Mouse (Mus musculus): ENCODE measurements at regions not wholly inside any gene's neighbourhood (a gene's known extent, or its start where the extent isn't known, plus 50 kb on each side); places are given as distances from the start of the nearest gene placed in this dataset.

- peak; percentile 29 for DNase-seq (ENCODE audit: low spot score)
These were observed 174.4 kb upstream of the Klf12 start for GRCm38 (mm10) chr14:100458727-100459447.

GRCm38 (mm10) chr14:100457870-100458726, 173.6 kb upstream of the Klf12 start:
- DNase-seq (ENCODE audit: low spot score) = no peak

GRCm38 (mm10) chr14:100446130-100446529, 161.7 kb upstream of the Klf12 start:
- DNase-seq (ENCODE audit: low spot score) = no peak

GRCm38 (mm10) chr14:100444848-100445247, 160.4 kb upstream of the Klf12 start:
- no peak for DNase-seq (ENCODE audit: low spot score)

DNA sequence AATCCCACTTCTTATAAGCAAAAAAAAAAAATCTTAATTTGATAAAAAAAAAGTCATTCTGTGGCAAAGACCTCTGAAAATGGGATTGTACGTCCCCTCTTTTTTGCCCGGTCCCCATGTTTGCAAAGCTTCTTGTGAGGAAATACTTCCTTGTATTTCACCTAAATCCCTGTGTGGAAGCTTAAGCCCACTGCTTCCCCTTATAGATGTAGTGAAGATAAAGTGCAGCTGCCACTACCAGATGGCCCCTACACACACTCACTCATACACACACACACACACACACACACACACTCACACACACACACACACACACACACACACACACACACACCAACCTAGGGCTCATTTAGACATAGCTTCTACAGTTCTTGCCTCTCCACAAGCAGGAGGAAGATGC, 159.6 kb upstream of the Klf12 start:
- DNase-seq (ENCODE audit: low spot score) = no peak

- DNase-seq (ENCODE audit: low spot score) = no peak
These were observed 153.1 kb upstream of the Klf12 start for GRCm38 (mm10) chr14:100437552-100437951.

DNA sequence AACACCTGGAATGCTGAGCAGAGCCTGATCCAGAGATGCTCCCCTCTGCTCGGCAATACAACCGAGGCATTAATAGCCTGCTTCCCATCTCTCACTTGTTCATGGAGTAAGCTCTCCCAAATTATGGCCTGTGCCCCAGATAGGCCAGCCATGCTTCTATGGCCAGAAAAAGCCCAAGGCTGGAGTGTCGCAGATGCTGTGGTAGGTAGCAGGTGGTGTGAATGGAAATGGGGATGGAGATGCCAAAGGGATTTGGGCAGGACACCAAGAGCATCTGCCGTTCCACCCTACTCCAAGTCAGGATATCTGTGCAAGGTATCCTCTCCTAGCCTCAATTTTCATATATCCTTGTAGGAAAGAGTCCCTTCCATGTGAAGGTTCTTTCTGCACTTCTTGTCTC, 145.2 kb upstream of the Klf12 start:
- DNase-seq (ENCODE audit: low spot score) = no peak

DNA sequence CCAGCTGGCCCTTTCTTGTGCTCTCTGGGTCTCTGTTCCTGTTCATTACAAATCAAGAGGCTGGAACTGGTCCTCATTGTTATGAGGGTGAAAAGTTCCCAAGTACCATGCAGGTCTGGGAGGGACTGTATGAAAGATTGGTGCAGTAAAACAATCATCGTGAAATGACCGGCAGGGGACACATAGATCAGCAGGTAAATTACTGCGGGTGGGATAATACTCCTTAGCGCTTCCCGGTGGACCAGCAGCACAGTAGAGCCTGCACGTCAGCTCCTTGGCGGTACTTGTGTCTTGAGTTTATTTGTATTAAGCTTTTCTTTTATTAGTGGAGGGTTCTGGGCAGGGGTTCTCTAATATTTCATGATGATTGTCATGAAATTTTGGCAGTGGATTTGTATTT, 141.9 kb upstream of the Klf12 start:
- DNase-seq (ENCODE audit: low spot score) = no peak

GRCm38 (mm10) chr14:100423790-100424189, 139.3 kb upstream of the Klf12 start:
- no peak for DNase-seq (ENCODE audit: low spot score)

GRCm38 (mm10) chr14:100421666-100422065, 137.2 kb upstream of the Klf12 start:
- DNase-seq (ENCODE audit: low spot score) = no peak

- DNase-seq (ENCODE audit: low spot score) = no peak
These were observed 130.6 kb upstream of the Klf12 start for GRCm38 (mm10) chr14:100415099-100415498.

- DNase-seq (ENCODE audit: low spot score) = no peak
These were observed 127.7 kb upstream of the Klf12 start for GRCm38 (mm10) chr14:100412211-100412610.

GRCm38 (mm10) chr14:100397191-100397590, 112.7 kb upstream of the Klf12 start:
- DNase-seq (ENCODE audit: low spot score) = no peak

GRCm38 (mm10) chr14:100375218-100375983, 90.9 kb upstream of the Klf12 start:
- no peak for DNase-seq (ENCODE audit: low spot score)

- no peak for DNase-seq (ENCODE audit: low spot score)
These were observed 90.2 kb upstream of the Klf12 start for GRCm38 (mm10) chr14:100374494-100375217.

DNA sequence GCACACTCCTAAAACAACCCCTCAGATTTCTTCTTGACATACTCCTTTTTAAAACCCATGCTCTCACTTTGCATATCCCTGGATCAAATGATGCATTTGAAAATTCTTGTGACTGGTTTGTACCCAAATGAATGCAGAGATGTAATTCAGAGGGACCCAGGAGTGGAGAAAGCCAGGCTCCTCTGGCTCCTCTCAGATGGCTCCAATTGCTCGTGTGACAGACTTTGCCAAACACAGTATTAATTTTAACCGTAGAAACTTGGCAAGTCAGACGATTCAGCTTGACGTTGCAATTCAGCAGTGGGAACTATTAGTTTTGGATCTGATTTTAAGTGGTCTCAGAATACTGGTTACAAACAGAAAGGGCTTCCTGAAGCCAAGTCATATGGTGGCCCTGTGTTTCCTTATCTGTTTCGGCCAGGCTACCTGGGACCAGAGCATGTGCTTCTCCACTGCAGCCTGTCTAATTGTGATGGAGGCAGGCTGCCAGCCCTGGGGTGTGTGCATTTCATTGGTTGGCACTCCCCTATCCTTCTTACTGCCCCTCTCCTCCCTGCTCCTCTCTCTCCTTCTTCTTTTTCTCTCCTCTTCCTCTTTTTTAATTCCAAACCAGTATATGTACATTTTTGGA, 81.9 kb upstream of the Klf12 start:
- DNase-seq (ENCODE audit: low spot score) = no peak

GRCm38 (mm10) chr14:100362786-100363185, 78.3 kb upstream of the Klf12 start:
- DNase-seq (ENCODE audit: low spot score) = no peak

DNA sequence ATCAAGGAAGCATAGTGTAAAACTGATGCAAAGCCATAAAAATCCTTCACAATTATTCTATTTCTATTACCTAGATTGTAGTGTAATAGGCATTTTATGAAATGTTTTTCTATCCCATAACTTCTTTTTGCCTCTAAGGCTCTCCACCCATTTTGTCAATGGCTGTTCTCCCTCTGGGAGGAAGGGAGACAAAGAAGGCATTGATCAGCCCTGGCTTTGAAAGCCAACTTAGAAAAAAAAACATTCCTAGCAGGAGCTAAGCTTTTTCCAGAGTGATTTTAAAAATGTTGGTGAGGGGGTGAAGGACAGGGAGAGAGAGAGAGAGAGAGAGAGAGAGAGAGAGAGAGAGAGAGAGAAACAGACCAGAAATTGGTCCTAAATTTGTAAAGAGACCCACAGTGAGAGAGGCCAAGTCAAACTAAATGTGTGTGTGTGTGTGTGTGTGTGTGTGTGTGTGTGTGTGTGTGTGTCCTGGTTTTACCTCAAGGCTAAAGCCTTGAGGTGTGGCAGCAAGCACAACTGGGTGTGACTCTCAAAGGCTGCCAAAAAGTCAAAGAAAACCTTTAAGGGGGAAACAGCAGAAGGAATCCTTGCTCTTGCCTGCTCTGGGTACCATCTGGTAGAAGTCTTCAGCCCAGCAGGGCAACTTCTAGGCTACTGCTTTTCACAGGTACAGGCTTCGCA, 77.0 kb upstream of the Klf12 start:
- no peak for DNase-seq (ENCODE audit: low spot score)

DNA sequence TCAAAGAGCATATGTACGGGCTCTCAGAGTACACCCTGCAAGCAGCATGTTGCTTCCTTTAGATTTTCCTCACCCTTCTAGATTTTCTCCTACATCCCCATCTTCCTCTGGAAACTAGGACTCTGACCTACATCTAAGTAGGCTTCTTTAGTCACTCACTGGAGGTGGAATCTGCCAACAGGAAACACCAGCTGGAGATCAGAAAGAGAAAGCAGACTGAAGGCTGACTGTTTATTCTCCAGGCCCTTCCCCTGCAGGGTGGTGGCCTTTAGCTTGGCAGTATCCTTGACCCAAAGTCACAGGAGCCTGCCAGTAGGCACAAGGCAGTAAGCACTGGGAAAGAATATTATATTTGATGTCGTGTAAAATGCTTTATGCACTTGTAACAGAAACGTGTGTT, 75.4 kb upstream of the Klf12 start:
- no peak for DNase-seq (ENCODE audit: low spot score)

DNA sequence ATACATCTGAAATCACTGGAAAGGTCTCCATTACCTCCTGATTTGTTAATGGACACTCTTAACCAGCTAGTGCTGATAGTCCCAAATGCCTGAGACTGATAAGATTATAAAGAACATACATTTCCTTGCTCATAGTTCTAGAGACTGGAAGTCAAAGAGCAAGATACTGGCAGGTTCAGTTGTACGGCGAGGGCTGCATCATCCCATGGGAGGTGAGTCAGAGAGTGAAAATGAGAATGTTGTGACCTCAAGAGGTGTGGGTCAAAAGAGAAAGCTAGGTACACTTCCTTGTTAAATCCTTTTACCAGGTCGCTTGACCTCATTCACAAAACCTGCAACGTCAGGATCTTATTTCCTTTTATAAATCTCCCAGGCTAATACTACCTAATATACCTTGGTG, 72.7 kb upstream of the Klf12 start:
- DNase-seq (ENCODE audit: low spot score) = no peak

DNA sequence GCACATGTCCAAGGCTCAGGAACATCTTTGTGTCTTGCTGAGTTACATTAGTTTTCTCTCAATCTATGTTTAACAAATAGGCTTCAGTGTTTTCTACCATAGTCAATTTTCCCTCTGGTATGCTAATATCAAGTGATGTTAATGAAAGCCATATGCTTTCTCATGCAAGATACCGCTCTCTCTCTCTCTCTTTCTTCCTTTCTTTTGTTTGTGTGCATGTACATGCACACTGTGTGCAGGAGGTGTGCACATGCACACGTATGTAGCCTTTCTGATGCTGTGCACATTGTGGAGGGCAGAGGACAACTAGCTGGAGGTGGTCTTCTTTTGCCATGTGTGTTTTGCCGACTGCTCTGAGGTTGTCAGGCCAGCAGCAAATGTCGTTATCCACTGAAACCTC, 69.0 kb upstream of the Klf12 start:
- no peak for DNase-seq (ENCODE audit: low spot score)
